Mouse (Mus musculus) small intestine, adult 2 months (tissue): ENCODE measurements around the gene Hoxd10. TPM values are rescaled to one million over a fixed set of nuclear protein-coding genes. Genes with fewer than 3 reads are reported as not detected.

Experiments used
- H3K27ac ChIP-seq: fragments of 200-500 bp; 2 replicates; pipeline ENCODE4 v1.5.1; 2012; ENCODE audit warnings: low read depth, low read length, control low read depth, inconsistent platforms; ENCODE audit not compliant: insufficient read depth
- H3K27me3 ChIP-seq: fragments of 200-500 bp; 2 replicates; pipeline ENCODE4 v1.6.1; 2012; ENCODE audit warnings: mild to moderate bottlenecking, moderate library complexity, low read length, inconsistent platforms; ENCODE audit not compliant: control insufficient read depth, insufficient read depth
- H3K36me3 ChIP-seq: fragments of 200-500 bp; 2 replicates; pipeline ENCODE4 v1.6.1; 2012; ENCODE audit warnings: mild to moderate bottlenecking, low read length, control low read depth, inconsistent platforms; ENCODE audit not compliant: control insufficient read depth, insufficient read depth
- H3K4me1 ChIP-seq: fragments of 200-500 bp; 2 replicates; pipeline ENCODE4 v1.6.1; 2012; ENCODE audit warnings: low read length, inconsistent platforms, mixed read lengths; ENCODE audit not compliant: control insufficient read depth, insufficient read depth, insufficient read length
- H3K4me3 ChIP-seq: fragments of 200-500 bp; 2 replicates; pipeline ENCODE4 v1.5.1; 2012; ENCODE audit warnings: low read depth, mild to moderate bottlenecking, control low read depth, inconsistent platforms, low read length, moderate library complexity
- CTCF ChIP-seq: fragments of 200-500 bp; IDR thresholded peaks from 2 replicates; pipeline ENCODE4 v1.5.1; 2012; ENCODE audit warnings: low read depth, mild to moderate bottlenecking, control low read depth, inconsistent platforms, low read length, moderate library complexity, mixed read lengths; ENCODE audit not compliant: insufficient replicate concordance, insufficient read length; ENCODE audit errors: extremely low read depth
- POLR2A ChIP-seq: fragments of 200-500 bp; IDR thresholded peaks from 2 replicates; pipeline ENCODE4 v1.6.1; 2012; ENCODE audit warnings: low read depth, mild to moderate bottlenecking, control low read depth, inconsistent platforms, low read length, moderate library complexity
- WGBS: fragments of 180-500 bp; shearing (Covaris S2); methylation state at CpG from one replicate; pipeline ENCODE4 v1.1.7; 2018; 5-methylcytosine and 5-hydroxymethylcytosine counted together
- polyA plus RNA-seq: library from polyadenylated mRNA; depleted of rRNA; stranded (reverse); fragments of >200 nt; gene quantifications from 2 replicates; pipeline ENCODE4 v1.2.3, GENCODE M21; 2012

The Hoxd10 gene
- polyA plus RNA-seq, 1 experiment = not detected

- no peaks in the 10 kb centered on the region for H3K36me3 ChIP-seq
- no peak overlapping the region for H3K4me3 ChIP-seq
- H3K4me1 ChIP-seq = peaks cover 3% of the 10 kb centered on the region; the same call in 1 of the 2 replicates
- TF ChIP-seq POLR2A (no peak), CTCF (no peak)
- no peak overlapping the region for H3K27ac ChIP-seq
- H3K27me3 ChIP-seq = peaks cover 78% of the 10 kb centered on the region
- WGBS = 4% methylated on average over 18 of the region's 18 CpGs
These were observed 8.2 kb upstream of the Hoxd10 start for GRCm38 (mm10) chr2:74683471-74683951.

- Histone ChIP-seq H3K36me3 (no peaks in the 10 kb centered on the region), H3K4me1 (peaks cover 3% of the 10 kb centered on the region; the same call in 1 of the 2 replicates), H3K27me3 (peaks cover 76% of the 10 kb centered on the region), H3K27ac (no peak overlapping the region), H3K4me3 (no peak overlapping the region)
- no peak for TF ChIP-seq POLR2A
- no peak for TF ChIP-seq CTCF
- WGBS = 9% methylated on average over 12 of the region's 12 CpGs
These were observed 7.6 kb upstream of the Hoxd10 start for GRCm38 (mm10) chr2:74684106-74684505.

- Histone ChIP-seq H3K27me3 (peaks cover 76% of the 10 kb centered on the region), H3K27ac (no peak overlapping the region), H3K4me1 (no peaks in the 10 kb centered on the region; the same call in 1 of the 2 replicates), H3K4me3 (no peak overlapping the region), H3K36me3 (no peaks in the 10 kb centered on the region)
- no peak for TF ChIP-seq POLR2A
- no peak for TF ChIP-seq CTCF
- 21% methylated on average over 4 of the region's 4 CpGs for WGBS
These were observed 6.6 kb upstream of the Hoxd10 start for GRCm38 (mm10) chr2:74685059-74685603.

- WGBS = 12% methylated on average over 17 of the region's 17 CpGs
- TF ChIP-seq POLR2A (no peak), CTCF (no peak)
- H3K27me3 ChIP-seq = peaks cover 71% of the 10 kb centered on the region
- H3K36me3 ChIP-seq = no peaks in the 10 kb centered on the region
- no peak overlapping the region for H3K4me3 ChIP-seq
- H3K27ac ChIP-seq = no peak overlapping the region
- no peaks in the 10 kb centered on the region; the same call in 1 of the 2 replicates for H3K4me1 ChIP-seq
These were observed 5.3 kb upstream of the Hoxd10 start for GRCm38 (mm10) chr2:74686301-74686987.

GRCm38 (mm10) chr2:74686988-74687697, 4.6 kb upstream of the Hoxd10 start:
- Histone ChIP-seq H3K4me3 (no peak overlapping the region), H3K27me3 (peaks cover 71% of the 10 kb centered on the region), H3K36me3 (no peaks in the 10 kb centered on the region), H3K4me1 (no peaks in the 10 kb centered on the region; the same call in 1 of the 2 replicates), H3K27ac (no peak overlapping the region)
- no peak for TF ChIP-seq CTCF
- no peak for TF ChIP-seq POLR2A
- 4% methylated on average over 27 of the region's 27 CpGs for WGBS

GRCm38 (mm10) chr2:74687698-74688555, 3.8 kb upstream of the Hoxd10 start:
- H3K36me3 ChIP-seq = no peaks in the 10 kb centered on the region
- H3K4me1 ChIP-seq = no peaks in the 10 kb centered on the region; the same call in 1 of the 2 replicates
- TF ChIP-seq POLR2A = no peak
- no peak for TF ChIP-seq CTCF
- H3K27ac ChIP-seq = no peak overlapping the region
- H3K27me3 ChIP-seq = peaks cover 71% of the 10 kb centered on the region
- H3K4me3 ChIP-seq = no peak overlapping the region
- WGBS = 5% methylated on average over 31 of the region's 31 CpGs
